Mouse (Mus musculus): ENCODE measurements around the gene Mmel1. TPM values are rescaled to one million over a fixed set of nuclear protein-coding genes. Genes with fewer than 3 reads are reported as not detected.

Mmel1 gene
- polyA plus RNA-seq, 1 experiment from 2014 or later, result 0.42 TPM

DNA sequence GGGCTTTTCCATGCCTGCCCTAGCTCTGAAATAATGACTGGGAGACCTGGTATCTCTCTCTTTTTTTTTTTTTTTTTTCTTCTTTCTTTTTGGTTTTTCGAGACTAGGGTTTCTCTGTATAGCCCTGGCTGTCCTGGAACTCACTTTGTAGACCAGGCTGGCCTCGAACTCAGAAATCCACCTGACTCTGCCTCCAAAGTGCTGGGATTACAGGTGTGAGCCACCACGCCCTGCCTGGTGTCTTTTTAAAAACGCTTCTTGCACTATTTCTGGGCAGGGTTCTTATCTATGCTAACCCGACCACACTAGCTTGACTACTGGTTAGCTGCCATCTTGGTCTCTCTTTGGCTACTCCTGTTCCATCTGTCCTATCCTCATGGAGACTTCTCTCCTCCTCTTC, 39.1 kb downstream of the Mmel1 start:
- H3K4me1 ChIP-seq (ENCODE audit: control insufficient read depth, insufficient read depth, low read length), result 0 out of 2 replicates have a peak, but pooled peaks cover 4% of the 10 kb centered on the region
- no peak overlapping the region for H3K27ac ChIP-seq (ENCODE audit: low read length)
- 74% methylated on average over 5 of the region's 5 CpGs for WGBS
- no peak for ATAC-seq (replicated peaks; ENCODE audit: extremely low read depth, insufficient read depth, low FRiP score)
- no peaks in the 10 kb centered on the region for H3K9me3 ChIP-seq (replicated peaks; ENCODE audit: control insufficient read depth, low read length)
- no peak overlapping the region for H3K9ac ChIP-seq (ENCODE audit: low read length)
- no peaks in the 10 kb centered on the region for H3K27me3 ChIP-seq (ENCODE audit: control insufficient read depth, insufficient read depth, low read length)
- no peak overlapping the region for H3K4me2 ChIP-seq (ENCODE audit: low read depth, low read length)
- H3K36me3 ChIP-seq (ENCODE audit: control insufficient read depth, insufficient read depth), result no peaks in the 10 kb centered on the region
- no peak overlapping the region for H3K4me3 ChIP-seq (ENCODE audit: low read length)

- no peak for ATAC-seq (replicated peaks; ENCODE audit: extremely low read depth, insufficient read depth, low FRiP score)
- 28% methylated on average over 15 of the region's 15 CpGs for WGBS
Observed at GRCm38 (mm10) chr4:154910606-154911522, 41.5 kb downstream of the Mmel1 start.

GRCm38 (mm10) chr4:154911644-154912043, 42.3 kb downstream of the Mmel1 start:
- H3K9me3 ChIP-seq (replicated peaks; ENCODE audit: control insufficient read depth, low read length), result no peaks in the 10 kb centered on the region
- no peak overlapping the region for H3K9ac ChIP-seq (ENCODE audit: low read length)
- H3K4me2 ChIP-seq (ENCODE audit: low read depth, low read length), result no peak overlapping the region
- WGBS, result 51% methylated on average over 2 of the region's 2 CpGs
- no peak overlapping the region for H3K4me3 ChIP-seq (ENCODE audit: low read length)
- no peaks in the 10 kb centered on the region for H3K36me3 ChIP-seq (ENCODE audit: control insufficient read depth, insufficient read depth)
- no peak overlapping the region for H3K27ac ChIP-seq (ENCODE audit: low read length)
- ATAC-seq (replicated peaks; ENCODE audit: extremely low read depth, insufficient read depth, low FRiP score), result no peak
- no peaks in the 10 kb centered on the region for H3K27me3 ChIP-seq (ENCODE audit: control insufficient read depth, insufficient read depth, low read length)
- 0 out of 2 replicates have a peak, but pooled peaks cover 3% of the 10 kb centered on the region for H3K4me1 ChIP-seq (ENCODE audit: control insufficient read depth, insufficient read depth, low read length)

More at GRCm38 (mm10) chr4:154910606-154911522, 41.5 kb downstream of the Mmel1 start:
- Histone ChIP-seq H3K9ac (ENCODE audit: low read length) (no peak overlapping the region), H3K4me1 (ENCODE audit: control insufficient read depth, insufficient read depth, low read length) (0 out of 2 replicates have a peak, but pooled peaks cover 3% of the 10 kb centered on the region), H3K36me3 (ENCODE audit: control insufficient read depth, insufficient read depth) (no peaks in the 10 kb centered on the region), H3K4me2 (ENCODE audit: low read depth, low read length) (no peak overlapping the region), H3K9me3 (replicated peaks; ENCODE audit: control insufficient read depth, low read length) (no peaks in the 10 kb centered on the region), H3K27ac (ENCODE audit: low read length) (no peak overlapping the region), H3K27me3 (ENCODE audit: control insufficient read depth, insufficient read depth, low read length) (no peaks in the 10 kb centered on the region), H3K4me3 (ENCODE audit: low read length) (no peak overlapping the region)

- 94% methylated on average over 3 of the region's 3 CpGs for WGBS
- Histone ChIP-seq H3K4me2 (ENCODE audit: low read depth, low read length) (no peak overlapping the region), H3K9me3 (replicated peaks; ENCODE audit: control insufficient read depth, low read length) (no peaks in the 10 kb centered on the region), H3K4me3 (ENCODE audit: low read length) (no peak overlapping the region), H3K27me3 (ENCODE audit: control insufficient read depth, insufficient read depth, low read length) (no peaks in the 10 kb centered on the region), H3K4me1 (ENCODE audit: control insufficient read depth, insufficient read depth, low read length) (no peaks in the 10 kb centered on the region), H3K27ac (ENCODE audit: low read length) (no peak overlapping the region), H3K36me3 (ENCODE audit: control insufficient read depth, insufficient read depth) (no peaks in the 10 kb centered on the region), H3K9ac (ENCODE audit: low read length) (no peak overlapping the region)
- ATAC-seq (replicated peaks; ENCODE audit: extremely low read depth, insufficient read depth, low FRiP score), result no peak
Observed at GRCm38 (mm10) chr4:154913845-154914244, 44.5 kb downstream of the Mmel1 start.

DNA sequence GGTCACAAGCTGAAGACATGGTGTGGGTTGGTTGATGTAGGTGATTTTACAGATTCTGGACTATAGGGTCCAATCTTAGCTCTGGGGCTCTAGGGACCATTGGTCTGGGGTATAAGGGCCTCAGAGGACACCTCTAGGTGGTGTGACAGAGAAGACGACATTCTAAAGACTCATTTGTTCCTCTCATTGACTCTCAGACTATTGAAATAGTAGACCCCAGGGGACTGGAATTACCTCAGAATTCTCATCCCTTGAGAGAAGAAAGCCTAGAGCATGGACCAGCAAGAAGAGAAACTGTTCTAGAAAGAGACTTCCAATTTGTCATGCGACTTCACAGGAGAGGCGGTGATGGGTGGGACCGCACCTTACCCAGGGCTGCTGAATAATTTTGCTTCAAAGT, 44.9 kb downstream of the Mmel1 start:
- Histone ChIP-seq H3K4me2 (ENCODE audit: low read depth, low read length) (no peak overlapping the region), H3K9ac (ENCODE audit: low read length) (no peak overlapping the region), H3K27ac (ENCODE audit: low read length) (no peak overlapping the region), H3K9me3 (replicated peaks; ENCODE audit: control insufficient read depth, low read length) (no peaks in the 10 kb centered on the region), H3K36me3 (ENCODE audit: control insufficient read depth, insufficient read depth) (no peaks in the 10 kb centered on the region), H3K27me3 (ENCODE audit: control insufficient read depth, insufficient read depth, low read length) (no peaks in the 10 kb centered on the region), H3K4me1 (ENCODE audit: control insufficient read depth, insufficient read depth, low read length) (no peaks in the 10 kb centered on the region), H3K4me3 (ENCODE audit: low read length) (no peak overlapping the region)
- WGBS, result 88% methylated on average over 4 of the region's 4 CpGs
- ATAC-seq (replicated peaks; ENCODE audit: extremely low read depth, insufficient read depth, low FRiP score), result no peak

DNA sequence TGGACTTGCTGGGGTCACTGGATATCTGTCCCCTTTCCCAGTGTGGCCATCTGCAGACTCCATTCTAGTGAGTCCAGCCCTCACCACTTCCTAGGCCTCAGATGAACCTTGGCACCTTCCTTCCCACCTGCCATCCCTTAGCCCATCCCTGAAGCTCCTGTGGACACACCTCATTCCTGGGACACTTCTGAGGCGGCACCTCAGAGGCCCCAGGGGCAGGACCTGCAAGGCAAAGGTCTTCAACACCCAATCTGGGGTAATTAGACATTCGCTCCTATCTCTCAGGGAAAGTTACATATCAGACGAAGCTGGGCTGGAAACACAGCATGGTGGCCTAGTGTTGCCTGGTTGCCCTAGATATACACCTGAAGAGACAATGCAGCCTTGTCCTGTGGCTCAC, 45.3 kb downstream of the Mmel1 start:
- no peaks in the 10 kb centered on the region for H3K27me3 ChIP-seq (ENCODE audit: control insufficient read depth, insufficient read depth, low read length)
- H3K36me3 ChIP-seq (ENCODE audit: control insufficient read depth, insufficient read depth), result no peaks in the 10 kb centered on the region
- H3K9ac ChIP-seq (ENCODE audit: low read length), result no peak overlapping the region
- H3K9me3 ChIP-seq (replicated peaks; ENCODE audit: control insufficient read depth, low read length), result no peaks in the 10 kb centered on the region
- no peak overlapping the region for H3K27ac ChIP-seq (ENCODE audit: low read length)
- ATAC-seq (replicated peaks; ENCODE audit: extremely low read depth, insufficient read depth, low FRiP score), result no peak
- H3K4me1 ChIP-seq (ENCODE audit: control insufficient read depth, insufficient read depth, low read length), result no peaks in the 10 kb centered on the region
- no peak overlapping the region for H3K4me3 ChIP-seq (ENCODE audit: low read length)
- 75% methylated on average over 3 of the region's 3 CpGs for WGBS
- no peak overlapping the region for H3K4me2 ChIP-seq (ENCODE audit: low read depth, low read length)

- no peaks in the 10 kb centered on the region for H3K9me3 ChIP-seq (replicated peaks; ENCODE audit: control insufficient read depth, low read length)
- no peak for ATAC-seq (replicated peaks; ENCODE audit: extremely low read depth, insufficient read depth, low FRiP score)
- H3K9ac ChIP-seq (ENCODE audit: low read length), result no peak overlapping the region
- no peak overlapping the region for H3K27ac ChIP-seq (ENCODE audit: low read length)
- no peaks in the 10 kb centered on the region for H3K27me3 ChIP-seq (ENCODE audit: control insufficient read depth, insufficient read depth, low read length)
- no peaks in the 10 kb centered on the region for H3K4me1 ChIP-seq (ENCODE audit: control insufficient read depth, insufficient read depth, low read length)
- H3K4me2 ChIP-seq (ENCODE audit: low read depth, low read length), result no peak overlapping the region
- H3K36me3 ChIP-seq (ENCODE audit: control insufficient read depth, insufficient read depth), result no peaks in the 10 kb centered on the region
- WGBS, result 57% methylated on average over 10 of the region's 10 CpGs
- no peak overlapping the region for H3K4me3 ChIP-seq (ENCODE audit: low read length)
Observed at GRCm38 (mm10) chr4:154915286-154915685, 45.9 kb downstream of the Mmel1 start.

GRCm38 (mm10) chr4:154916662-154917061, 47.3 kb downstream of the Mmel1 start:
- no peaks in the 10 kb centered on the region for H3K9me3 ChIP-seq (replicated peaks; ENCODE audit: control insufficient read depth, low read length)
- no peak overlapping the region for H3K4me3 ChIP-seq (ENCODE audit: low read length)
- H3K36me3 ChIP-seq (ENCODE audit: control insufficient read depth, insufficient read depth), result no peaks in the 10 kb centered on the region
- no peaks in the 10 kb centered on the region for H3K27me3 ChIP-seq (ENCODE audit: control insufficient read depth, insufficient read depth, low read length)
- H3K9ac ChIP-seq (ENCODE audit: low read length), result no peak overlapping the region
- H3K4me1 ChIP-seq (ENCODE audit: control insufficient read depth, insufficient read depth, low read length), result no peaks in the 10 kb centered on the region
- H3K4me2 ChIP-seq (ENCODE audit: low read depth, low read length), result no peak overlapping the region
- H3K27ac ChIP-seq (ENCODE audit: low read length), result no peak overlapping the region
- ATAC-seq (replicated peaks; ENCODE audit: extremely low read depth, insufficient read depth, low FRiP score), result no peak
- WGBS, result 71% methylated on average over 4 of the region's 4 CpGs

- no peak for ATAC-seq (replicated peaks; ENCODE audit: extremely low read depth, insufficient read depth, low FRiP score)
- H3K9ac ChIP-seq (ENCODE audit: low read length), result no peak overlapping the region
- no peak overlapping the region for H3K4me2 ChIP-seq (ENCODE audit: low read depth, low read length)
- no peaks in the 10 kb centered on the region for H3K36me3 ChIP-seq (ENCODE audit: control insufficient read depth, insufficient read depth)
- no peaks in the 10 kb centered on the region for H3K4me1 ChIP-seq (ENCODE audit: control insufficient read depth, insufficient read depth, low read length)
- no peak overlapping the region for H3K4me3 ChIP-seq (ENCODE audit: low read length)
- H3K9me3 ChIP-seq (replicated peaks; ENCODE audit: control insufficient read depth, low read length), result no peaks in the 10 kb centered on the region
- H3K27me3 ChIP-seq (ENCODE audit: control insufficient read depth, insufficient read depth, low read length), result no peaks in the 10 kb centered on the region
- H3K27ac ChIP-seq (ENCODE audit: low read length), result no peak overlapping the region
- 66% methylated on average over 4 of the region's 4 CpGs for WGBS
Observed at GRCm38 (mm10) chr4:154922291-154922690, 52.9 kb downstream of the Mmel1 start.

Data from heart, embryonic 16.5 days (tissue).